Mouse (Mus musculus) ES-CJ7 (cell line): ENCODE data around the gene Tomm34.
"Not testable (repeated sequence)": the region's sequence is repeated elsewhere in the genome, so short reads cannot be mapped to it uniquely, and the experiment has no call there.

ENCODE experiments used
- DNase-seq: peaks from one replicate; pipeline ENCODE4 v3.0.0; 2011; ENCODE audit warnings: low read depth, low spot score

The Tomm34 gene

GRCm38 (mm10) chr2:164076874-164077425, 6.0 kb upstream of the Tomm34 start:
- no peak for DNase-seq

GRCm38 (mm10) chr2:164075088-164075487, 4.1 kb upstream of the Tomm34 start:
- no peak for DNase-seq

DNA sequence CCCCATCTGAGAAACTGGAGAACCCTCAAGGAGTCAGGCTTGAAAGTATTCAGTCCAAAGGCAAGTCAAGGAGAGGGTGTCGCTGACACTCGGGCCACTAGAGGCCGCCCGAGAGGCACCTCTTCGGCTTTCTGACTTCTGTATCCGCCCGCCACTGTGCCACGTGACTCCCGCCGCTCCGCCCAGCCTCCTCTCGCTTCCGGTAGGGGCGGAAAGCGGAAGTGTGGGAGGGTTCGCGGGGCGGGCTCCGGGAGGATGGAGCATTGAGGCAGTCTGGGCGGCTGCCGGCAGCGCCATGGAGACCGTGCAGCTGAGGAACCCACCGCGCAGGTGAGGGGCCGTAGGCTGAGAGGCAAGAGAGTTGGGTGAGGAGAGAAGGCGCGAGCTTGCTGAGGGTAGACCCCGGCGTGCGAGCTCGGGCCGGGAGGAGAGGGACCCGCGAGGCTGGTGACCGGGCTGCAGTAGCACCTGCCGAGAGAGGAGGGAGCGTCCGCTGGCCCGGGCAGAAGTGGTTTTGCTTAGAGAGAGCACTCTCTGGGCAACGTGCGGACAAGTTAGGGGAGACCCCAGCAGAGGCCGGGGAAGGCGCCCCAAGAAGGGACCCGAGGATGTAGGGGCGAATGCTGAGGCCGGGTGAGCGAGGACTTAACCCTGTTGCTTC, 3.1 kb upstream of the Tomm34 start:
- peak; percentile 95 for DNase-seq

DNA sequence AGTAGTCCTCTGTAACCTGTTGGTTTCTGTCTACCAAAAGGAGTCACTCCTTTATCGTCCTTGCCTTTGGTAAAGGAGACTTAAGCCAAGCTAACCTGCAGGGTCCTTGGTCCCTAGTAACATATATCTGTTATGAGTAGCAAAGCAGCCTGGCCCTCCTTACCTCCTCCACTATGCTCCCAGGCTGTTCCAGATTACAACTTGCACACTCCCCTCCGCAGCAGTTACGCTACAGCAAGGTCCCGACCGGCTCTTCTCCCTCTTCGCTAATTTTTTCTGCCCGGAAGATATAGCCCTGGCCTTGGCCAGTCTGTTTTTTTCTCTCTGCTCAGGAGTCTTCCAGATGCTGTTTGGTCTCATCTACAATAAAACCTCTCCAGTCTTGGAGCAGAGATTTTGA, 2.2 kb upstream of the Tomm34 start:
- no peak for DNase-seq

- peak; percentile 49 for DNase-seq
Observed at GRCm38 (mm10) chr2:164072109-164072508, 1.1 kb upstream of the Tomm34 start.

DNA sequence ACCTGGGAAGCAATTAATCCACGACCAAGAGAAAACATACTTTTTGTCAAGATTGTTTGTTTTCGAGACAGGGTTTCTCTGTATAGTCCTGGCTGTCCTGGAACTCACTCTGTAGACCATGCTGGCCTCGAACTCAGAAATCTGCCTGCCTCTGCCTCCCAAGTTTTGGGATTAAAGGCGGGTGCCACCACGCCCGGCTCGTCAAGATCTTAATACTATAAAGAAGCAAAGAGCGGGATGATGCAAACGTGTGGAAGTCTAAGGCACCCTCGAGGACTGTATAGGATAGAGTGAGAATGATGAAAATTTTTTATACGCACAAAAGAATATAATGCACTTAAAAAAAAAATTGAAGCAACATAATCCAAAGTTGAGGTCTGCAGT, 460 bp upstream of the Tomm34 start:
- not testable (repeated sequence) for DNase-seq

- DNase-seq = no peak
Observed at GRCm38 (mm10) chr2:164070142-164070764, 716 bp downstream of the Tomm34 start, which contains the start of gene Stk4. Gene Stk4 (plus strand): TSS chr2:164070322.

- DNase-seq = no peak
Observed at GRCm38 (mm10) chr2:164059634-164060235, 11.2 kb downstream of the Tomm34 start.

GRCm38 (mm10) chr2:164054671-164055070, 16.3 kb downstream of the Tomm34 start:
- no peak for DNase-seq

GRCm38 (mm10) chr2:164053767-164054166, 17.2 kb downstream of the Tomm34 start:
- no peak for DNase-seq

GRCm38 (mm10) chr2:164047197-164047690, 23.7 kb downstream of the Tomm34 start:
- peak; percentile 30 for DNase-seq

- no peak for DNase-seq
Observed at GRCm38 (mm10) chr2:164041523-164041922, 29.4 kb downstream of the Tomm34 start.

- no peak for DNase-seq
Observed at GRCm38 (mm10) chr2:164040949-164041348, 30.0 kb downstream of the Tomm34 start.

GRCm38 (mm10) chr2:164038407-164039028, 32.5 kb downstream of the Tomm34 start:
- DNase-seq = no peak

- peak; percentile 25 for DNase-seq
Observed at GRCm38 (mm10) chr2:164036520-164037019, 34.4 kb downstream of the Tomm34 start.

- peak; percentile 52 for DNase-seq
Observed at GRCm38 (mm10) chr2:164032973-164033372, 38.0 kb downstream of the Tomm34 start.

- no peak for DNase-seq
Observed at GRCm38 (mm10) chr2:164031147-164031546, 39.8 kb downstream of the Tomm34 start.

DNA sequence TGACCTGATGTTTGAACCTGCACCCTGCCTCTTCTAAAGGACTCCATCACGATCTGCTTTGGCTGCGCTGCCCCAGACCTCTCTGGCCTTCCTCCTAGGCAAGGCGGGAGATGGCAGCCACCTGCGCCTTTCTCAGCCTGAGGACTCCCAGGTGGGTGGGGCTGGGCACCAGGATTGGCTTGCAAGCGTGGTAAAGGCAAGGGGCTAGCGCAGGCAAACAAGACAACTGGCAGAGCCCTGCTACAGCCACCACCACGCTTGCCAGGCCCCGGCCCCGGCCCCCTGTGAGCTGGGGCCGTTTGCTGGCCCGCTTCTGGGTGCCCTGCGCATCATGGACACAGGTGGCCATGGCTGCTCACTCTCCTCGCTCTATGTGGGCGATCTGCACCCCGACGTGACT, 45.8 kb downstream of the Tomm34 start, which contains the start of gene Pabpc1l:
Gene Pabpc1l, plus strand, starts transcription at position 301 of the 400 bp plus-strand sequence.
- DNase-seq = no peak

DNA sequence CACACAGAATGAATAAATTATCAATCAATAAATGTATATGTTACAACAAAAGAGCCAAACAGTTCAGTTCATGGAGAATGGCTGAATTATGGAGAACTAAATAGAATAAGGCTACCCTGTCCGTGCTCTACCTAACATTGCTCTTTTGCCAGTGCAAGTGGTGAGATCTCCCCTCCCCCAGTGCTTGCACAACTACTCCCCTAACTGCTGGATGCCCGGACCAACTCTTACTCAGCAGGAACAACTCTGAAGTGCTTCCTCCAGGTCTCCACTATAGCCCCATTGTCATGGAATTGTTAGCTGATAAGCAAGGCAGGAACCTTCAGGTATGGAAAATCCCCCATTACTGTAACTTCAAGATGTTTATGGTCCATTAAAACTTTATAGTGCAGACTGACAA, 48.9 kb downstream of the Tomm34 start:
- no peak for DNase-seq

DNA sequence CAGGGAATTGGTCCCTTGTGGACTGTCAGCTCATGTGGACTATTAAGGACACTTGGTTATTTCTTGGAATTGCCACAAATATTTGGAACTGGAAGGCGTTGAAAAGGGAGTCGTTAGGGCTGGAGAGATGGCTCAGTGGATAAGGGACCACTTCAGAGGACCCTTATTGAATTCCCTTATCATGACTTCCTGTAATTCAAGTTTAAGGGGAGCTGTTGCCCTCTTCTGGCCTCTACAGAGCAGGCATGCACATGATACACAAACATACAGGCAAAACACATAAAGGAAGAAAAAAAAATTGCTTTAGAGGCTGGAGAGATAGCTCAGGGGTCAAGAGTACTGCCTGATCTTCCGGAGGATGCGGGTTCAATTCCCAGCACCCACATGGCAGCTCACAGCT, 51.0 kb downstream of the Tomm34 start:
- no peak for DNase-seq

- no peak for DNase-seq
Observed at GRCm38 (mm10) chr2:164018910-164019309, 52.1 kb downstream of the Tomm34 start.

GRCm38 (mm10) chr2:164015304-164015703, 55.7 kb downstream of the Tomm34 start:
- DNase-seq = no peak
